Mouse (Mus musculus) liver, embryonic 16.5 days (tissue): ENCODE data around the gene Adgrf3. TPM values are rescaled to one million over a fixed set of nuclear protein-coding genes. Genes with fewer than 3 reads are reported as not detected.

Experiments used
- ATAC-seq: fragments of 200-750 bp; cut with Nextera tagmentation; 2 replicates; pipeline ENCODE4 v1.8.0; 2017; ENCODE audit warnings: low read depth, mild to moderate bottlenecking, moderate number of reproducible peaks, moderate library complexity
- H3K27ac ChIP-seq: fragments of 300-500 bp; sonication (generic); 2 replicates; pipeline ENCODE4 v1.5.1; 2014; ENCODE audit warnings: mild to moderate bottlenecking, low read length
- H3K27me3 ChIP-seq: fragments of 300-500 bp; sonication (generic); 2 replicates; pipeline ENCODE4 v1.6.1; 2014; ENCODE audit warnings: low read depth, low read length, mixed read lengths; ENCODE audit not compliant: control insufficient read depth, insufficient read depth
- H3K36me3 ChIP-seq: fragments of 300-500 bp; sonication (generic); 2 replicates; pipeline ENCODE4 v1.6.1; 2014; ENCODE audit warnings: mild to moderate bottlenecking; ENCODE audit not compliant: control insufficient read depth, insufficient read depth
- H3K4me1 ChIP-seq: fragments of 300-500 bp; sonication (generic); 2 replicates; pipeline ENCODE4 v1.6.1; 2014; ENCODE audit warnings: low read depth, low read length, mixed read lengths; ENCODE audit not compliant: control insufficient read depth
- H3K4me2 ChIP-seq: fragments of 300-500 bp; sonication (generic); 2 replicates; pipeline ENCODE4 v1.6.1; 2014; ENCODE audit warnings: low read depth, low read length, mixed read lengths
- H3K4me3 ChIP-seq: fragments of 300-500 bp; sonication (generic); 2 replicates; pipeline ENCODE4 v1.5.1; 2014; ENCODE audit warnings: low read depth, mild to moderate bottlenecking, low read length
- H3K9ac ChIP-seq: fragments of 300-500 bp; sonication (generic); 2 replicates; pipeline ENCODE4 v1.6.1; 2014; ENCODE audit warnings: low read depth, low read length
- H3K9me3 ChIP-seq: fragments of 300-500 bp; sonication (generic); replicated peaks from 2 replicates; pipeline ENCODE4 v1.6.1; 2016; ENCODE audit warnings: low read length; ENCODE audit not compliant: control insufficient read depth
- WGBS: fragments of 180-500 bp; shearing (Covaris S2); extraction: QIAGEN DNeasy Blood & Tissue Kit; methylation state at CpG from one replicate; pipeline ENCODE4 v1.1.7; 2014; ENCODE audit not compliant: insufficient replicate concordance; 5-methylcytosine and 5-hydroxymethylcytosine counted together
- polyA plus RNA-seq: library from polyadenylated mRNA; unstranded; fragments of >200 nt; fragmentation: Nextera tagmentation; extraction: Ambion mirVana; gene quantifications from 2 replicates; pipeline ENCODE4 v1.2.1, GENCODE M21; 2015

Gene Adgrf3
- 0.02 TPM in 1 of 2 replicates, not detected in the other for polyA plus RNA-seq

DNA sequence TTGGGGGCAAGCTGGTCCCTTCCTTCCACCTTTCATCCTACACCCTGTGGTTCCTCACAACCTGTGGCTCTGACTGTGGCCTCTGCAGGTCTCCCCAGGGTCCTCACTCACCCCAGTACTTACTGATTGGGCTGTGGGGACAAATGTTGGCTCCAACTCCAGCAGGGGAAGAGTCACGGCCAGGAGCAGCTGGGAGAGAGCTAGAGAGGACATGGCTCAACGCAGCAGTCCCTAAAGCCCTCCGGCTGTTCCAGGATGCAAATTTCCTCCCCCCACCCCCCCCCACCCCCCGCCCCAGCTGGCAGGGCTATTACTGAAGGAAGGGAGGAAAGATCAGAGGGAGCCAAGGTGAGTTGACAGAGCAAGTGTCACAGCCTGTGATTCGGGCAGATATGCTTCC is at the start of gene Adgrf3:
Gene Adgrf3 (minus strand): TSS at position 230 of the 400 bp plus-strand sequence.
- no peaks in the 10 kb centered on the region for H3K9me3 ChIP-seq
- H3K27ac ChIP-seq: no peak within 1 kb of the TSS
- H3K27me3 ChIP-seq: no peaks in the 10 kb centered on the region
- no peak within 1 kb of the TSS for H3K9ac ChIP-seq
- 46% methylated on average over 5 of the region's 5 CpGs for whole genome bisulfite sequencing
- no peak within 1 kb of the TSS for H3K4me2 ChIP-seq
- no peak within 1 kb of the TSS for H3K4me3 ChIP-seq
- no peak for ATAC-seq
- no peaks in the 10 kb centered on the region for H3K4me1 ChIP-seq
- no peaks in the 10 kb centered on the region for H3K36me3 ChIP-seq

DNA sequence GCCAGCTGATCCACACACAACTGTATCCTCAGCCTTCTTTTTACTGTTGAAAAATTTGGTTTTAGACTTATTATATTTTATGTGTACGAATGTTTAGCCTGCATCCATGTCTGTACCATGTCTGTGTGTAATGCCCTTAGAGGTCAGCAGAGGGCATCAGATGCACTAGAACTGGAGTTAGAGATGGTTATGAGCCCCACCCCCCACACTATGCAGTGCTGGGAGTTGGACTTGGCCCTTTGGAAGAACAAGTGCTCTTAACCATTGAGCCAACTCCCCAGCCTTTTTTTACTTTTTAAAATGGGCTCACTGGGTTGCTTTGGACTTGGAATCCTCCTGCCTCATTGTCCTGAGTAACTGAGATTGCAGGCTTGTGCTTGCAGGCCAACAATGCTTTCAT is 42.1 kb upstream of the Adgrf3 start:
- peaks cover 4% of the 10 kb centered on the region for H3K4me1 ChIP-seq
- no peaks in the 10 kb centered on the region for H3K9me3 ChIP-seq
- 0 out of 2 replicates have a peak, but pooled peaks have one; percentile 35 for ATAC-seq
- no peaks in the 10 kb centered on the region for H3K27me3 ChIP-seq
- no peak overlapping the region for H3K4me3 ChIP-seq
- 94% methylated on average over 1 of the region's 1 CpGs for WGBS
- no peak overlapping the region for H3K9ac ChIP-seq
- H3K4me2 ChIP-seq: no peak overlapping the region
- H3K36me3 ChIP-seq: peaks cover 15% of the 10 kb centered on the region
- no peak overlapping the region for H3K27ac ChIP-seq

DNA sequence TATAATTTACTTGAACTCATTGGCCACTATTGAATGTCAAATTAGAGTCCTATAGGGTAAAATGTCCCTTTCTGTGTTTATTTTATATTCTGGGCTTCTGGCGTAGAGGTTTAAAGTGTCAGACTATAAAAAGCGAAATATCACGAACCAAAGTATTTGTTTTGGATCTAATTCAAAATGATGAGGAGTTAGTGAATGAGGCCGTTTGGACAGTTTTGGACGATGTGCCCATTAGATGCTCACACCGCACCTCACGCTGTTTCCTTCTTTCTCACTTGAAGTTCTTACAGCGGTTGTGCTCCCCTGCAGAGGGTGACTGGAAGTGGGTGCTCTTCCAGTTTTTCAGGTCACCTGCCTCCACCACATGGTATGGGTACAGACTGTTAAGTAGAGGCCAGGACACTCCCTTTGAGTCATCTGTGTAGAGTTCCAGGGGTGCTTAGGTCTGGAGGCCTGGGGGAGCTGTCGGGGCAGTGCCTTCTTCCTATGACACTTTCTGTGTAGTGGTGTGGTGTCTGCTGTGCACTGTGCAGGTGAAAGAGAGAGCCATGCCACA is 40.4 kb upstream of the Adgrf3 start:
- ATAC-seq: no peak

DNA sequence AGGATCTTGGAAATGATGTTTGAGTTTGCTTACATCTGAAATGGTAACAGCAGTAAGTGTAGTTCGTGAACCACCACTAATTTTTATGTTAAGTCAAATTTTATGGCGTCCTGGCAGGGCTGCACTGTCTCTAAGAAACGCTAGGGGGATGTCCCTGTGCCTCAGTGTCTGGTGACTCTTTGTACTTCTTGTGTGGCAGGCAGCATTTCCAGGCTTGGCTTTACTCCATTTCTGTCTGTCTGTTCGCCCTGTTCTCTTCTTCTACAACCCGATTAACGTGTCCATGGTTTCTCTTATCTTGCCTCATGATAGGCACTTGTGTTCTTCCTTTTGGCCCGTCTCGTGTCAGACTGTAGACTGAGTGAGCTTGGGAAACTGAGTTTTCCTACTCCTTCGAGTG is 38.2 kb upstream of the Adgrf3 start:
- WGBS: 30% methylated on average over 9 of the region's 9 CpGs
- H3K4me2 ChIP-seq: no peak overlapping the region
- no peaks in the 10 kb centered on the region for H3K27me3 ChIP-seq
- peaks cover 5% of the 10 kb centered on the region; the same call in 1 of the 2 replicates for H3K36me3 ChIP-seq
- H3K9me3 ChIP-seq: no peaks in the 10 kb centered on the region
- H3K4me3 ChIP-seq: no peak overlapping the region
- no peak overlapping the region for H3K27ac ChIP-seq
- H3K4me1 ChIP-seq: peaks cover 16% of the 10 kb centered on the region
- H3K9ac ChIP-seq: no peak overlapping the region
- ATAC-seq: peak; percentile 24; the same call in 1 of the 2 replicates

More for the DNA sequence above, 40.4 kb upstream of the Adgrf3 start:
- no peak overlapping the region for H3K4me2 ChIP-seq
- H3K9me3 ChIP-seq: no peaks in the 10 kb centered on the region
- no peak overlapping the region for H3K27ac ChIP-seq
- no peaks in the 10 kb centered on the region for H3K27me3 ChIP-seq
- peaks cover 9% of the 10 kb centered on the region for H3K4me1 ChIP-seq
- no peak overlapping the region for H3K9ac ChIP-seq
- peaks cover 10% of the 10 kb centered on the region for H3K36me3 ChIP-seq
- WGBS: 81% methylated on average over 9 of the region's 9 CpGs
- H3K4me3 ChIP-seq: no peak overlapping the region

DNA sequence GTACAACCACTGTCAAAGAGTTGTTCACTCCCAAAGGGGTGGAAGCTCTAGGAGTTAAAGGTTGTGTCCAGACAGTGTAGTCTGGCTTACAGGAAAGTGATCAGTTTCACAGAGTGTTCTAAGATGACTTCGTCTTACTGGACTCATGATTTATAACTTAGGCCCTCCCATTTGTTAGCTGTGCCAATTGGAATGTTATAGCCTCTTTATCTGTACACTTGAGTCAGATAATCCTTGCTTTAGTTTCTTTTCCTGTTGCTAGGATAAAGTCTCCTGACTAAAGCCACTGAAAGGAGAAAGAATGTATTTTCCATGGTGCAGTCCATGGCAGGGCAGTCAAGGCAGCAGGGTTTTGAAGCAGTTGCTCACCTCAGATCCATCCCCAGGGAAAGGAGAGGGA is 36.9 kb upstream of the Adgrf3 start:
- Histone ChIP-seq H3K36me3 (peaks cover 1% of the 10 kb centered on the region; the same call in 1 of the 2 replicates), H3K9ac (no peak overlapping the region), H3K27ac (no peak overlapping the region), H3K4me2 (no peak overlapping the region), H3K4me1 (peaks cover 16% of the 10 kb centered on the region), H3K9me3 (no peaks in the 10 kb centered on the region), H3K27me3 (no peaks in the 10 kb centered on the region), H3K4me3 (no peak overlapping the region)
- ATAC-seq: no peak
- 58% methylated on average over 1 of the region's 1 CpGs for WGBS

DNA sequence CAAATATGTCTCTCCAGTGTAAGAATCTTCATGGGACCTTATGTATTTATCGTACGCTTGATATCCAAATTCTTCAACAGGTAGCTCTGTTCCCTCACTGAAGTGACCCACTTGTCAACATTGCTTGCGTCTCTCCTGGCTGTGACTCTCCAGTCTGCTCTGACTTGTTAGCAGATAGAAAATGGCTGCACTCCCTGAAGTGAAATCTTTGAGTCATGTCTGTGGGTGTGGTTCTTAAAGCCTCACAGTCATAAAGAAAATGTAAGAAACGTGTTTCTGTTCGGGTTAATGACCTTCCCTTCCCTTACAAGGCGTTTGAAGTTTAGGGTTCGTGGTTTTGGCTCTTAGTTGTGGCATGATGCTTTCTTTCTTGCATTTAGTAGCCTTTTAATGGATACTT is 35.0 kb upstream of the Adgrf3 start:
- WGBS: 50% methylated on average over 7 of the region's 7 CpGs
- H3K4me3 ChIP-seq: no peak overlapping the region
- no peaks in the 10 kb centered on the region for H3K27me3 ChIP-seq
- ATAC-seq: no peak
- H3K36me3 ChIP-seq: no peaks in the 10 kb centered on the region
- peaks cover 26% of the 10 kb centered on the region for H3K4me1 ChIP-seq
- H3K9me3 ChIP-seq: no peaks in the 10 kb centered on the region
- no peak overlapping the region for H3K9ac ChIP-seq
- peak overlapping the region; percentile 39; the same call in 1 of the 2 replicates for H3K27ac ChIP-seq
- H3K4me2 ChIP-seq: peak overlapping the region; percentile 33; the same call in 1 of the 2 replicates

GRCm38 (mm10) chr5:30238533-30238932 is 33.0 kb upstream of the Adgrf3 start:
- H3K9ac ChIP-seq: no peak overlapping the region
- 90% methylated on average over 5 of the region's 5 CpGs for WGBS
- no peak overlapping the region for H3K4me2 ChIP-seq
- H3K4me3 ChIP-seq: no peak overlapping the region
- no peaks in the 10 kb centered on the region for H3K36me3 ChIP-seq
- no peak overlapping the region for H3K27ac ChIP-seq
- no peaks in the 10 kb centered on the region for H3K27me3 ChIP-seq
- H3K9me3 ChIP-seq: no peaks in the 10 kb centered on the region
- peaks cover 37% of the 10 kb centered on the region for H3K4me1 ChIP-seq
- ATAC-seq: no peak

GRCm38 (mm10) chr5:30235641-30236126 is 30.2 kb upstream of the Adgrf3 start:
- WGBS: 67% methylated on average over 2 of the region's 2 CpGs
- H3K9me3 ChIP-seq: no peaks in the 10 kb centered on the region
- H3K27ac ChIP-seq: peak overlapping the region; percentile 43; the same call in 1 of the 2 replicates
- H3K9ac ChIP-seq: no peak overlapping the region
- ATAC-seq: no peak
- H3K4me1 ChIP-seq: peaks cover 42% of the 10 kb centered on the region
- no peak overlapping the region for H3K4me3 ChIP-seq
- no peaks in the 10 kb centered on the region for H3K36me3 ChIP-seq
- H3K27me3 ChIP-seq: no peaks in the 10 kb centered on the region
- no peak overlapping the region for H3K4me2 ChIP-seq

- Histone ChIP-seq H3K9me3 (no peaks in the 10 kb centered on the region), H3K36me3 (no peaks in the 10 kb centered on the region), H3K4me3 (peak overlapping the region; percentile 91), H3K9ac (peak overlapping the region; percentile 0; the same call in 1 of the 2 replicates), H3K4me1 (peaks cover 37% of the 10 kb centered on the region), H3K27me3 (no peaks in the 10 kb centered on the region), H3K4me2 (peak overlapping the region; percentile 69), H3K27ac (peak overlapping the region; percentile 91)
- no peak for ATAC-seq
- 4% methylated on average over 8 of the region's 8 CpGs for WGBS
These were observed 28.5 kb upstream of the Adgrf3 start for GRCm38 (mm10) chr5:30233979-30234378.
